Mouse (Mus musculus) adrenal gland, postnatal 10 days (tissue): ENCODE measurements at regions not wholly inside any gene's neighbourhood (a gene's known extent, or its start where the extent isn't known, plus 50 kb on each side); places are given as distances from the start of the nearest gene placed in this dataset.

Experiments used
- DNase-seq: peaks from one replicate; pipeline ENCODE4 v3.0.0; 2021; ENCODE audit warnings: mixed read lengths

DNA sequence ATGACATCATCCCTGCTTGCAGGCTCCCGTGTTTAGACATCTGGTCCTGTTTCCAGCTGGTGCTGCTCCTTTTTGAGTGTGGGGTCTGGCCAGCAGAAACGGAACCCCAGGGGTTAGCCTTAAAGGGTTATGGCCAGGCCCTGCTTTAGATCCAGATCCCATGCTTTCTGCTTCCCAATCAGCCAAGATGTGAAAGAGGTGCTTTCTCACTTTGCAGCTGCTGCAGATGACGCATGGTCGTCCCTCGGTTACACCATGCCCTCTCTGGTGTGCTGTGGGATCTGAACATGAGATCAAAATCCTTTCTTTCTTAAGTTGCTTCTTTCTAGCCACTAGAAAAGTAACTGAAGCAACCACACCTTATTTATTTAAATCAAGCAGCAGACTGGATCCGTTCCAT, 1399.1 kb upstream of the Lrrc6 start:
- DNase-seq = peak; percentile 21

DNA sequence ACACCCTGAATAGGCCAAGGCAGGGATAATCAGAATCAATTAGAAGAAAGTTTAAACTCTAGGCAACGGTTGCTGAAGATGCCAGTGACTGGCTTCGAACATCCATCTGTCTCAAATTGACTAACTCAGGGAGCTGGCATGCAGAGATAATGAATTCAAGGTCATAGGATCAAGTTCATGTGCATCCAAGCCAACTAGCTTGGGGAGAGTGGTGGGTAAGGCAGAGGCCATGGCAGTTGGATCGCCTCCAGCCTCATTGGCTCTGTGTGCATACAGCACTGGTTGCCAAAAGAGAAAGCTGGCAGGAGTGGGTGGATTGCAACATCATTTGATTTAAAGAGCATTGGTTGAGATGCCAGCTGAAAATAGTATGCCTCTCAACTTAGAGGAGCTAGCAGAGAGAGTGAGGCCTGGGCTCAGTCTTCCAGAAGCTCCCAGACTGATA, 1398.3 kb upstream of the Lrrc6 start:
- DNase-seq = peak; percentile 91

DNA sequence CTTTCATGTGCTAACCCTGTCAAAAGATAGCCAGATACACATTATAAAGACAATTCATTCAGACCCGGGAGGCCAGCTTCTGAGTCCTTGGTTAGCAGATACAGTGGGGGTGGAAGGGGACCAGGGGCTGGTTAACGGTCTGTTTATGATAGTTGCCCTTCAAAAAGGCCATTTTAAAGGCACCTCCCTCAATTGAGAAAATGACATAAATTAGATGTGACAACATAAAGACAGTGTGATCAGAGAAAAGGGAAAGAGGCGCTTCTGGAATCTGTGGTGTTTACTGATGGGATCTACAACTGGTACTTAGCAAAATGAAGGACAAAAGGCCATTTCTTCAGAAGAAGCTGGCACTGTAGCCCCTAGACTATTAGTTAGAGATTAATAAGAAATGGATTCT, 1391.4 kb upstream of the Lrrc6 start:
- no peak for DNase-seq

DNA sequence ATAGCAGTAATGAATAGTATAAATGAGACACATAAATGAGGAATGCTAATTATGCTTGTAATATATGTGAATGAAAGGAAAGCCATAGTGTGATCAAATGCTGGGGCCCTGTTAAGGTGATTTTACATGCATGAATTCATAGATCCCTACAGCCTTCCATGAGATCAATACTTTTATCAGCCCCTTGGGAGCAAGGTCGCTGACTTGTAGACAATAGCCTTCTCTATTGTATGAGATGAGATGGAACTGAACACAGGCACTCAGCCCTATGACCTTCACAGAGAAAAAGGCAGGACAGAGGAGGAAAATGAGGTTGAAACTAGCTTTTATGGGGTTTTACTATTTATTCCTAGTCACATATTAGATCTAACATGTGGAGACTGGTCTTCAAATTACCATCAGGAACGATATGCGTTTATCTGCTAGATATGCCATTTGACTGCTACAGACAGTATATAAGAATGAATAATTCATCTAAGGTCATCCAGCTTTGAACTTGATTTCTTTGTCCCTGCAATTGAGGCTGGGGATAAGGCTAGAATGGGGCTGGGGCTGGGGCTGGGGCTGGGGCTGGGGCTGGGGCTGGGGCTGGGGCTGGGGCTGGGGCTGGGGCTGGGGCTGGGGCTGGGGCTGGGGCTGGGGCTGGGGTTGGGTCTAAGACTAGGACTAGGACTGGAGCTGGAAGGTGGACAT, 1390.0 kb upstream of the Lrrc6 start:
- DNase-seq = no peak

DNA sequence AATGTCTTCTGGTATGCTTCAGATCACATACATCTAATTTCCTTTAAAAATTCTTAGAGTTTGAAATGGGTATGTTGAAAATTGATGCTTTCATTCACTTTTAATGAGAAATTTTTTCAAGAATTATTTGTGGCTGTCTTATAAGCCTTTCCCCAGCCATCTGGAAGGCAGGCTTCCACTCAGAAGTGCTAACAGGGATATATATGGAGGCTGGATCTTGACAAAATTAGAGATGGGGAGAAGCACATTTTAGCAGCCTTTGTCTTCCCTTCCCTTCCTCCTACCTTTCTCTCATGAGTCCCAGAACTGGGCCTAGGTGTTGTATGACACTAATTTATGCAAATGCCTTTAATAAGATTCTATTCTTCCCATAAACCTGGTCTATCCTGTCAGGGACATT, 1387.8 kb upstream of the Lrrc6 start:
- no peak for DNase-seq

DNA sequence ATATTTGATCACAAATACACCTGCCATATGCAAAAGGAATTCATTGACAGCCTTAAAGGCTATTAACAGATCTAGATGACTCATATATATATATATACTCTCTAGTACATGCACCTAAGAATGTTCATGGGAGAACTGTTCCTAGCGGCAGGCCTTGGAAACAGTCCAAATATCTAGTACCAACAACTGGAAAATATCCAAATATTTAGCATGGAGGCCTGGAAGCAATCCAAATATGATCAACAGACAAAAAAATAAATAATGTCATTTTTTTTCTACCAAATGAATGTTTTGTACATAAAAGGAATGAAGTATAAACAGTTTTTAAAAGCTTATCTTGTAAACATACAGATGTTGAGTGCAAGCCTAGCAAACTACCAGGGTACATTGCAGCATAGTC, 1354.6 kb upstream of the Lrrc6 start:
- DNase-seq = no peak

DNA sequence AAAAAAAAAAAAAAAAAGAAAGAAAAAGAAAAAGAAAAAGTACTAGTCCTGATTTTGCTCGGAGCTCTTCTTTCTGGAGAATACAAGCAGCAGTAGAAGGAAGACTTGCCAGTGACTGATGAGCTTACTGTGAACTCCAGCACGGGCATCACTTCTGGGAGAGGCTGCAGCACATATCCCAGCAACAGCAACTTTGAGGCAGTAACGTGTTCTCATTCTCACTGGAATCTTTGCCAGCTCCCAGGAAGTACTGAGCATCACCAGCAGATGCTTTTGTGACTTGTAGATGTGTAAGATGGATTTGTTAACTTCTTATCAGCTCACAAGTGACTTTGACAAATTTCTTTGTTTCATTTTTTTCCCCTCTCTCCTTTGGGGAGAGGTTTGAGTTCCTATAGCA, 1349.4 kb upstream of the Lrrc6 start:
- DNase-seq = no peak

DNA sequence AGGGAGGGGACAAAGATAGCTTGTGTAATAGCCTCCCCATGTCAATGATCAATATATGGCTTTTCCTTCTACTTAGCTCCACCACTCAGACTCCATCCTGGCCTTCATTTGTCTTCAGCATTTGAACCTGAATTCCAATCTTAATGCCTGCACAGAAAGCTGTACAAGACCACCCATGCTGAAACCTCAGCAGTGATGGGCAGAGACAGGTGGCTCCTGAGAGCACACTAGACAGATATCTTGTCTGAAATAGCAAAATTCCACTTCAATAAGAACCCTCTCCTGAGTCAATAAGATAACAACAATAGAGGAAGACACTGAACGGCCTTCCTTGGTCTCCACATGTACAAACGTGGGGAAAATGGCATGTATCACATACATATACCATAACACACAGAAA, 1345.0 kb upstream of the Lrrc6 start:
- no peak for DNase-seq

DNA sequence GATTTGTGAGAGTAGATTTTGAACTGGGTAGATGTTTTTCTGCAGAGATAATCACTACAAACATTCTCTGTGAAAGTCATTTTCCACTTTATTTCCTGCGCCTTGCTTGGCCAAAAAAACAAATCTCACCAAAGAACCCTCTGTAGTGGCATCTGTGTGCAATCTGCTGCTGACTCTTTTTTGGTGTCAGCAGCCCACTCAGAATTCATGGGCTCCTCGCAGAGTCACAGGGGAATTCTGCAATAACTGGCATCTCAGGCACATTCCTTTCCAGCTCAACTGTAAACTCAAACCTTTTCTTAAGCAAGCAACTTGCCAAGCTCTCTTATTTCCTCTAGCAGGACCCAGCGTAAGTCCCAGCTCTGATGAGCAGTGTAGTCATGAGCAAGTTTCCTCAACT, 1340.0 kb upstream of the Lrrc6 start:
- DNase-seq = no peak

DNA sequence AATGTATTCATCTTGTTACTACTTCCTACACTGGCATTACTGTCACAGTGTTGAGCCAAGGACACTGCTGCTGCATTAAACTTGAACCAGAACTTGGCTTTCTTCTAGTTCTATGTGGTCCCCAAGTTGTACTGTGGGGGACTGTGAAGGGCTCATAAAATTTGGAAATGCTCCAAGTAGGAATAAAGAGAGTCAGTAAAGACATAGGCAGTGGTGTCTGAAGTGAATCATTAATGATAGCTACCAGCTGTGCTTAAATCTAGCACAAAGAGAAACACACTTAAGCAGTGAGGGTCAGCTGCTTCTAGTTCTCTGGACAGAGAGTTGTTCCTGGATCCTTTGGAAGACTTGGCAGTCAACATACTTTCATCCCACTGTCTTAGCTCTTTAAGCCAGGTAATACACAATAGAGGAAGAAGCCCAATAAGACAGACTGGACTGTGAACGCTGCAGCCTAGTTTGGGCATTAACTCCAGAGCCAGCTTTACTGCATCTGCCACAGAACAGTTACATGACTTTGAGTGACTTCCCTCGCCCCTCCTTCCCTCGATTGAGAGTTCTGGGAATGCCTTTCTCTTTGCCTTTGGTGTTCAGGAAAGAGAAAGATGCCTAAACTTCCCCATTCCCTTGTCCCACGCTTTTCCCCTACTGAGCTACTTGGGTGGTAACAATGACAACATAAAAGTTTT, 1325.2 kb upstream of the Lrrc6 start:
- no peak for DNase-seq

DNA sequence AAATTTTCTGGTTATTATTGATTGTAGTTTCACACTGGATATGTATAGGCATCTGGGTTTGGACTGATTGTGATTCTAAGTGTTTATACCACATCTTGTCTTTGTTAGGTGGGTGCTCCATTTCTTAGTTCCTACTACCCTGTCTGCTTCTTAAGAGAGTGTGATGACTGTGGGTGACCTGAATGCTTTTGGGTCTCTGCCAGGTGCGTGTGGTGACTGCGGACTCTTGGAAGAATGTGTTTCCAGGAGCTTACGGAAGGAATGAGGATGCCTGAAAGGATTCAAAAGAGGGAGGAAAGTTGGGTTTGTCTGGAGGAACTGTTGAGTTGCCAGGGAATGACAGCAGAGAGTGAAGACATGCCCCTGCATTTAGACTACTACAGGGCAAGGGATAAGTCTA, 1322.5 kb upstream of the Lrrc6 start:
- no peak for DNase-seq

DNA sequence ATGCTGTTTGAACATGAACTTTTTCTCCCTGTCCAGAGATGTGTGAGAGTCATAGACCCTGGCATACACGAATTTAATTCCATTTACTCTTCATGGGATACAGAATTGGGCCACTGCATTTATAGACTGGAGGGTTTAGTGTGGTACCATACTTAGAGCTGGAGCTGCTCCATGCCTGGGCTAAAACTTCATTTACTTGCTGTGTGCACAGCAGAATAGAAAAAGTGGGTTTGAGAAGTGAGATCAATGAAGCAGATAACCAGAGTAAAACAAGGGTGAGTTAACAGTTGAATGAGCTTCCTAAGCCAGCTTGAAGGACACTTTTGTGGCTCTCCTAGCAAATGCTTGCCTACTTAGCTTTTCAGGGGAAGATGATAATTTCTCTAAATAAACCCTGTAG, 1299.2 kb upstream of the Lrrc6 start:
- DNase-seq = no peak

DNA sequence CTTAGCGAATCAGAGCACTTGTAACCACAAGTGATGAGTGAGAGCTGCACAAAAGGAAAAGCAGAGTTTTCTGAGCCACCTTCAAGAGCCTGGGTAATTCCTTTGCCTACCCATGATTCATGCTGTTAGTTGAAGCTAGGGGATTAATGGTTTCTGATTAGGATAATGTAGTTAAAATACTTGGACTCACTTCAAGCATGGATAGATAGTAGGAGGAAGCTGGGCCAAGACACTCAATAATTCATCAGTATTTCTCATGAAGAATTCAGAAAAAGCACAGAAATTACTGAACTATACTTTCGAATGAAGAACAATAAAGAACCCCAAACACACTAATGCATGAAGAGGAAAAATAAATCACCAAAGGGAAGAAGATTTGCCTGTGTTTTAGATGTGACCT, 1294.9 kb upstream of the Lrrc6 start:
- DNase-seq = no peak

DNA sequence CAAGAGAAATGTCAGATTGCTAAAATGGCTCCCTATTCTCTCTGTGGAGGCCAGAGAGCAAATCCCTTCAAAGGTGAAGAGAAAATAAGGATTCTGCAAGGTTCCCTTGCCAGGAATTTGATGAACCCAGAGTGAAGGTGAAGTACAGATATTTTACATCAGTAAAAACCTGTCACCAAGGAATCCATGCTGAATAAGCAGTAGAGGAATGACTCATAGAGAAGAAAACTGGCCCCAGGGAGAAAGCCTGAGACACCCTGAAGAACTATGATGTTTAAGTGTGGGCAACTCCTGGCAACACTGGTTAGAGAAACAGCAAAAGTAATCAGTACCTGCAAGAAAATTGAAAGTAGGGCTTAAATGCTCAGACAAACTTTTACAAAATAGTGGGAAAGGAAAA, 1292.1 kb upstream of the Lrrc6 start:
- no peak for DNase-seq

DNA sequence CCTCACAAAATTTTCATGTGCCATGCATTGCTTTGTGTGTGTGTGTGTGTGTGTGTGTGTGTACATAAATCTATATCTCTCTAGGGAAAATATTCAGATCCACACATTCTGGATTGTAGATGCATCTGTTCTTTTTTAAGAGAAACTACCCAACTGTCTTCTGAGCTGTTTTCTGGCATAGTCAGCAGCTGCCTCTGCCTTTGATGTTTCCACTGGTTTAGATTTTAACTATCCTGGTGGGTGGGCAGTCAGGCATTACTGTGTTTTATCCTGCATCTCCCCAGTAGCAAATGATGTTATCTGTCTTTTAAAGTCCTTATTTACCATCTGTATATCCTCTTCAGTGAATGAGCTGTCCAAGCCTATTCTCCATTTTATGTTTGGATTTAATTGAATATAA, 1287.9 kb upstream of the Lrrc6 start:
- no peak for DNase-seq

DNA sequence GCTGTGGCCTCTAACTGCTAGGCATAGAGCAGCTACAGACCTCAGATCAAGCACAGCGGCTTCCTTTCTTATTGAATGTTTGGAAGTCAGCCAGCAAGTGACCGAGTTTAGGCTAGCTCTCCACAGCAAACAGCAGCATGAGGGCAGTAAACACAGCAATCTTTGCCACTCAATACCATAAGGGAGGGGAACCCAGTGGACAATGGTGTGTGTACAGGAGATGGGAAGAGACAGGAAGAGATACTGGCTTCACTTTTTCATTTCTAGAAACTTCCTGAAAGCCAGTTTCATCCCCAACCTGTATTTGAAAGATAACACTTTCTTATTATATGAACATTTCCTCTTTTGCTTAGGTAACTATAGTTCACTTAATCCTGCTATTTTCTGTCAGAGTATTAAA, 1284.9 kb upstream of the Lrrc6 start:
- no peak for DNase-seq

DNA sequence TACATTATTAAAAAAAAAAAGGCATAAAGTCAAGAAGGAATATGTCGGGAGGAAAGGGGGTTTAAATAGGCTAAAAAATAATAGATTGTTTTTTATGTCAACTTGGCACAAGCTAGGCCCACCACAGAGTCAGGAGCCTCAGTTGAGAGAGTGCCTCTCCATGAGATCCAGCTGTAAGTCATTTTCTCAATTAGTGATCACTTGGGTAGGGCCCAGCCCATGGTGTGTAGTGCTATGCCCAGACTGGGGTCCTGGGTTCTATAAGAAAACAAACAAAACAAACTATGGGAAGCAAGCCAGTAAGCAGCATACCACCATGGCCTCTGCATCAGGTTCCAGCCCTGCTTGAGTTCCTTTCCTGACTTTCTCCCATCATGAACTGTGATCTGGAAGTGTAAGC, 1283.0 kb upstream of the Lrrc6 start:
- no peak for DNase-seq

DNA sequence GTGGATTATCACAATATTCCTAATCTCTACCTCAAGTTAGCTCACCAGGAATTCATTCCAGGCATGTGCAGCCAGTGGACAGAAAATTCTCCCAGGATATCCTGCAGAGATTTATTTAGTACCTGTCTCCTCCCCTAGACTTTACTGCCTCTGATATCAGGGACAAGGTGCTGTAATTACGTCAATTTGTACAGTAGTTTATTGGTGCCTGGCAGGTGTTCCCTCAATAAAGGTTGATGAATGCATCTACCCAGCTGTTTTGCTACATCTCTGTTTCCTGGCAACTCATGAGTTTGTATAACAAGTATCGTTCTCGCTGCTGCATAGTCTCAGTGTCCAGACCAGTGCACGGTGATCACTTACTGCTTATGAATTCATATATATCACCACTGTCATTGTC, 1281.8 kb upstream of the Lrrc6 start:
- DNase-seq = no peak

DNA sequence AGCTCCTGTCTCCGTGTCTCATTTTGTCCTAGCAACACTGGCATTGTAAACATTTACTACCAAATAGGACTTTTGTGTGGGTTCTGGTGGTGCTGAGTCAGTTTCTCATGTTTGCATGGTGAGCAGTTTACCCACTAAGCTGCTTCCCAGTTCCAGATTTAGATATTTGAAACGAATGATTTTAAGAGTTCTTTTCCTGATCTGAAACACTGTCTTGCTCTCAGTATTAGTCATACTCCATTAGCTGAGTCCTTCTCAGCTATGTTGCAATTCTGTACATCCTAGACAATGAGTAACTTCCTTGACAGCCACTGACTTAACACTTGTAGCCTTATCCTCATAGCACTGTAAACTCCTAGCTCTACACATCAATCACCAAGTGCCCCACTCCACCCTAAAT, 1280.1 kb upstream of the Lrrc6 start:
- DNase-seq = no peak

DNA sequence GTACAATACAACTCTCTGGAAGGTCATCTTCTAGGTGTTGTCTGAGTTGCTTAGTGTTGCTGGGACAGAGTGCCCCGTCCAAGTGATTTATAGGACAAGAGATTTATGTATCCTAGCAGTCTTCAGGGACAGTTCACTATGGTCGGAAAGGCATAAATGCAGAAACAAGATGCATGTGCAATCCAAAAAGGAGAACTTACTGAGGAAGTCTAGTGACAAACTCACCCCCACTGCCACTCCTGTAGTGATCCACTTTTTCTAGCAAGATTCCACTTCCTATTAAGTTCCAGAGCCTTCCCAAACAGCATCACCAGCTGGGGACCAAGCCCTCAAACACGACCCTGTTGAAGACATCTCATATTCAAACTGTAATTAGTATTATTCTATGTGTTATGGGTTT, 1266.9 kb upstream of the Lrrc6 start:
- no peak for DNase-seq

DNA sequence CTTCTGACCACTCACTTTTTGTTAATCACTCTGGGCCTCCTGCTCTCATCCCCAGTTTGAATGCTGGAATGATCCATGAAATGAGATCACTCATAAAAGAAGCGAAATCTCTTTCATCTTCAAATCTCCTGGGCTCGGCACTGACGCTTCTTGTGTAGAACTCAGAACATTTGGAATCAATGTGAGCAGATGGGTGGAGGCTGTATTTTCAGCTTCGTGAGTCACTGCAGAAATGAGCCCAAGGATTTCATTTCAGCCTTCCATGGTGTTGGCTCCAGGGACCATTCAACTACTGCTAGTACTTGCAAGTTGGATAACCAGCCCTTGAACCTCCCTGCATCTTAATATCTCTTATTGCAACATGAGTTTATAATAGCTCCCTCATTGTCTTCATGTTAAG, 1258.5 kb upstream of the Lrrc6 start:
- DNase-seq = no peak

DNA sequence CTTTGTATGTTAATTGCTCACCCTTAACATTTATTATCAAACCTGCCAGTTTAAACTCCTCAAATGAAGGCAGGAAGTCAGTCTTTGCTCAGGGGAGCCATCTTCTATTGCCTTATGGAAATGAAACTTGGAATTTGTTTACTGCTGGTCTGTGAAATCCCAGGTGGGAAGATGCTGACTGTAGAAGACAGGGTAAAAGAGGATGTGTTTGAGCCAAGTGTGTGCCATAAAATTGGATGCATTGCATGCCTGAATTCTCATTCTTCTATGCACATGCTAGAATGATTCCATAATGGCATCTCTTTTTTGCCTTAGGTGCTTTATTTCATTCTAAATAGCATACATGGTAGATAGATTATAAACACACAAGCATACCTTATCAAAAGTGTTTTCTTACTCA, 1249.9 kb upstream of the Lrrc6 start:
- no peak for DNase-seq

DNA sequence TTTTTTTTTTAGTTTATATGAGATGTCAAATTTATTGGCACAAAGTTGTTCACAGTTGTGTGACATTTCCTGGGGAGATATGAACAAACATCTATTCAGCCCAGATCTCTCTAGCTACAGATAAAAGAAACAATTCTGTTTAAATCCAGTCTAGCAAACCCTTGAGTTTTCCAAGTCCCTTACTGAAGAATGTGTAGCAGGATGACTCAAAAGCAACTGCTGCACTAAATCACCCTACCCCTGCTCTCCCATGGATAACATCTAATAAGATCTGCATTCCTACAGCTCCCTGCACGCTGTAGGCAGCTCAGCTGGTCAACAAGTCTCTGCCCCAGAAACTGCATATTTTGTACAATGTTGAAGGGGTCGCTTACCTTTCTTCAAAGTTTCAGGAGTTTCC, 1242.6 kb upstream of the Lrrc6 start:
- no peak for DNase-seq

DNA sequence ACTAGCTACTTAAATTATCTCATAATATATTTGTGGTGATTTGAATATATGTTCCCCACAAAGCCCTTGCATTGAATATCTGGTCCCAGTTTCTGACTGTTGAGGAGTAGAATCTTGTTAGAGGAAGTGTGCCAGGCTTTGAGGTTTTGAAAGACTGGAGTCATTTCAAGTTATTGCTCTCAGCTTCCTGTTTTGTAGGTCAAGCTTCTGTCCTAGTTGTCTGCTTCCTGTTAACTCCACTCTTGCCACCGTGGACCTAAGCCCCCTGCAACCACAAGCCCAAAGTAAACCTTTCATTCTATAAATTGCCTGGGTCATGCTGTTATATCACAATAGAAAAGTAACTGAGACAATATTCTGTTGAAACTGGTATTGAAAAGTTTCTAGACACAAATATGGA, 1232.3 kb upstream of the Lrrc6 start:
- no peak for DNase-seq

DNA sequence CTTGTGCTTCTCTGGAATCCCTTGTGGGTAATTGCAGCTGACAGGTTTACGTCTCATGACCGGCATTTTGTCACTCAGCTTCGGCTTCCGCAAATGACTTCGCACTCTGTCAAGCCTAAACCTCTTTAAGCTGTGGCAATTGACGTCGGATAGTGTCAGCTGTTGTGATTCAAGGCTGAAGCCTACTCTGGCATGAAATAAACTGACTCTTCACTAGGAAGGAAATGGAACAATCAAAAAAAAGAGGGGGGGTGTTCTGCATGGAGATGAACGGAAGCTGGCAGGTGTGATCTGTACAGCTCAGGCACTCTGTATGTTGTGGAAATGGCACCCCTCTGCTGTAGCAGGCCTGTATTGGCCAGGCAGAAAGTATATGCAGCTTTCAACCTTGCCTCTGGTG, 1228.8 kb upstream of the Lrrc6 start:
- DNase-seq = no peak
